Mouse (Mus musculus): ENCODE measurements around the gene Emc3.

- TF ChIP-seq POLR2A (IDR thresholded peaks at IDR 0.05; ENCODE audit: low read depth, low read length) (no peak), CTCF (IDR thresholded peaks at IDR 0.05; ENCODE audit: borderline replicate concordance, insufficient read depth, low read length) (no peak)
Measured at GRCm38 (mm10) chr6:113473715-113474114, 57.7 kb downstream of the Emc3 start.

Measured in embryonic fibroblast, embryonic 13.5 days (primary cell).